14 mouse cellular contexts compared by ENCODE assay signal in the genomic region with DNA sequence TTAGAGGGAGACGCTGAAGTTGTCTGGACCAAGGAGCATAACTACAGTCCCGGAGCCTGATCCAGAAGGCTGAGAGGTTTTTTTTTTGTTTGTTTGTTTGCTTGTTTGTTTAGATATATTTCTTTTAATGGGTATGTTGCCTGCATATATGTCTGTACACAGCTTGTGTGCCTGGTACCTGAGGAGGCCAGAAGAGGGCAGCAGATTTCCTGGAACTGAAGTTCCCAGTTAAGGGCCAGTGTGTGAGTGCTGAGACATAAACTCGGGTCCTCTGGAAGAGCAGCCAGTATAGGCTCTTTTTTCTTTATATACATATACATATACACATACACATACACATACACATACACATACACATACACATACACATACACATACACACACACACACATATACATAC. TPM values are rescaled to one million over a fixed set of nuclear protein-coding genes. Genes with fewer than 3 reads are reported as not detected.
DNase-seq lines count a peak whose midpoint lies in the region; ATAC-seq lines count a peak whose summit lies in the region.
"Had no signal": no experiment of that assay in that cellular context is flagged by ENCODE, and none has a peak within 500 bp of the region (broad histone marks: within the 10 kb centered on the region; RNA-seq: fewer than 3 reads in every experiment).

No protein-coding gene starts in this region.

- peak; percentile 26 to 27 for DNase-seq in cerebellum, postnatal 10 days
- DNase-seq in cerebellum, adult 9-11 months, result no peak
- DNase-seq in kidney, postnatal 4 days, result peak; percentile 29 to 38
- DNase-seq in thymus, postnatal 4 days, result peak; percentile 41
- no peak for DNase-seq in thymus, adult 18-20 months
- DNase-seq in right cerebral cortex, postnatal 4 days, result no peak
- no peak for DNase-seq in thymus, postnatal 36 days
- DNase-seq: cerebellum, postnatal 36 days had no signal

- H3K4me2 ChIP-seq in kidney, embryonic 15.5 days, result no peak overlapping the region
- H3K4me2 ChIP-seq: heart, embryonic 13.5 days; hindbrain, embryonic 14.5 days; limb, embryonic 13.5 days had no signal

- H3K4me1 ChIP-seq in kidney, embryonic 15.5 days, result 0 out of 2 replicates have a peak, but pooled peaks cover 3% of the 10 kb centered on the region
- H3K4me1 ChIP-seq: heart, embryonic 13.5 days; limb, embryonic 13.5 days had no signal

- no peak overlapping the region for H3K27ac ChIP-seq in kidney, embryonic 15.5 days
- H3K27ac ChIP-seq: heart, embryonic 13.5 days; hindbrain, embryonic 14.5 days; limb, embryonic 13.5 days had no signal

- ATAC-seq in kidney, embryonic 15.5 days (replicated peaks; ENCODE audit: low FRiP score), result no peak

- no peak overlapping the region for H3K9ac ChIP-seq in kidney, embryonic 15.5 days
- H3K9ac ChIP-seq: heart, embryonic 13.5 days; hindbrain, embryonic 14.5 days; limb, embryonic 13.5 days had no signal

- no peaks in the 10 kb centered on the region for H3K9me3 ChIP-seq in kidney, embryonic 15.5 days (replicated peaks)
- H3K9me3 ChIP-seq: heart, embryonic 13.5 days; limb, embryonic 13.5 days had no signal

- WGBS in kidney, embryonic 15.5 days, result 83% methylated on average over 3 of the region's 3 CpGs

- no peak overlapping the region for H3K4me3 ChIP-seq in kidney, embryonic 15.5 days (replicated peaks)
- H3K4me3 ChIP-seq: erythroblast, embryonic 14.5 days; heart, embryonic 13.5 days; limb, embryonic 13.5 days had no signal

- H3K36me3 ChIP-seq in kidney, embryonic 15.5 days, result no peaks in the 10 kb centered on the region
- H3K36me3 ChIP-seq: heart, embryonic 13.5 days; limb, embryonic 13.5 days had no signal

- peaks cover 13% of the 10 kb centered on the region; the same call in 1 of the 2 replicates for H3K27me3 ChIP-seq in kidney, embryonic 15.5 days

RNA-seq across cellular contexts. Expression of a gene that starts 25.8 kb away (rescaled TPM):
- polyA plus RNA-seq in kidney, embryonic 15.5 days (2015; fragmentation: Nextera tagmentation; extraction: Ambion mirVana), result not detected in 2 replicates
- polyA plus RNA-seq: erythroblast, embryonic 14.5 days; heart, embryonic 13.5 days; hindbrain, embryonic 14.5 days; limb, embryonic 13.5 days; neural tube, embryonic 11.5 days had no signal

RNA-seq across cellular contexts. Expression of a gene that starts 30.5 kb away (rescaled TPM):
- 2.4 and 2.7 TPM in 2 replicates for polyA plus RNA-seq in kidney, embryonic 15.5 days (2015; fragmentation: Nextera tagmentation; extraction: Ambion mirVana)
- polyA plus RNA-seq: erythroblast, embryonic 14.5 days had no signal

RNA-seq across cellular contexts. Expression of a gene that starts 41.8 kb away (rescaled TPM):
- not detected in 2 replicates for polyA plus RNA-seq in kidney, embryonic 15.5 days (2015; fragmentation: Nextera tagmentation; extraction: Ambion mirVana)
- polyA plus RNA-seq: erythroblast, embryonic 14.5 days; heart, embryonic 13.5 days; hindbrain, embryonic 14.5 days; limb, embryonic 13.5 days; neural tube, embryonic 11.5 days had no signal

RNA-seq across cellular contexts. Expression of a gene that starts 44.6 kb away (rescaled TPM):
- polyA plus RNA-seq in kidney, embryonic 15.5 days (2015; fragmentation: Nextera tagmentation; extraction: Ambion mirVana), result 0.05 and 0.08 TPM in 2 replicates
- polyA plus RNA-seq: erythroblast, embryonic 14.5 days; neural tube, embryonic 11.5 days had no signal

RNA-seq across cellular contexts. Expression of a gene that starts 46.6 kb away (rescaled TPM):
- polyA plus RNA-seq in kidney, embryonic 15.5 days (2015; fragmentation: Nextera tagmentation; extraction: Ambion mirVana), result 1.1 and 2.4 TPM in 2 replicates
- polyA plus RNA-seq: erythroblast, embryonic 14.5 days had no signal

Comparison
In these comparisons a context has a peak if more than half of its experiments do, and no peak if none do; other contexts are left out.
1. DNase-seq: peak in cerebellum, postnatal 10 days (2 of 2), kidney, postnatal 4 days (2 of 2) and thymus, postnatal 4 days (single experiment); none in cerebellum, adult 9-11 months (single experiment), thymus, adult 18-20 months (0 of 2), right cerebral cortex, postnatal 4 days (single experiment) and thymus, postnatal 36 days (0 of 2).